Mouse (Mus musculus): ENCODE measurements around the gene Fbxw9.

Gene Fbxw9

DNA sequence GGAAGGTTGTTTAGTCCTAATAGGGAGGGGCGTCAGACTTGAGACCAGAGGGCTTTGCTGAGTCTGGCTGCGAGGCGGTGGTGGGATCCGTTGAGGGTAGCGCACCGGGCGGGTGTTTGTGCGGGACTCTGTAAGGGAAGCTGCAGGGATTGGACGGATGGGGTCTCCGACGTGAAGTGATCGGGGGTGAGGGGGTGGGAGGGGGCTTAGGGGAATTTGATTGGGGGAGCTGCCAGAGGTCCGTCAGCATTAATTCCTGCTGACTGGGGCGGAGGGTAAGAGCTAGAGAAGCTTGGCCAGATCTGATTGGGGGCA lies 22.5 kb upstream of the Fbxw9 start:
- in situ Hi-C loops (cut with MboI) = no loop called here

DNA sequence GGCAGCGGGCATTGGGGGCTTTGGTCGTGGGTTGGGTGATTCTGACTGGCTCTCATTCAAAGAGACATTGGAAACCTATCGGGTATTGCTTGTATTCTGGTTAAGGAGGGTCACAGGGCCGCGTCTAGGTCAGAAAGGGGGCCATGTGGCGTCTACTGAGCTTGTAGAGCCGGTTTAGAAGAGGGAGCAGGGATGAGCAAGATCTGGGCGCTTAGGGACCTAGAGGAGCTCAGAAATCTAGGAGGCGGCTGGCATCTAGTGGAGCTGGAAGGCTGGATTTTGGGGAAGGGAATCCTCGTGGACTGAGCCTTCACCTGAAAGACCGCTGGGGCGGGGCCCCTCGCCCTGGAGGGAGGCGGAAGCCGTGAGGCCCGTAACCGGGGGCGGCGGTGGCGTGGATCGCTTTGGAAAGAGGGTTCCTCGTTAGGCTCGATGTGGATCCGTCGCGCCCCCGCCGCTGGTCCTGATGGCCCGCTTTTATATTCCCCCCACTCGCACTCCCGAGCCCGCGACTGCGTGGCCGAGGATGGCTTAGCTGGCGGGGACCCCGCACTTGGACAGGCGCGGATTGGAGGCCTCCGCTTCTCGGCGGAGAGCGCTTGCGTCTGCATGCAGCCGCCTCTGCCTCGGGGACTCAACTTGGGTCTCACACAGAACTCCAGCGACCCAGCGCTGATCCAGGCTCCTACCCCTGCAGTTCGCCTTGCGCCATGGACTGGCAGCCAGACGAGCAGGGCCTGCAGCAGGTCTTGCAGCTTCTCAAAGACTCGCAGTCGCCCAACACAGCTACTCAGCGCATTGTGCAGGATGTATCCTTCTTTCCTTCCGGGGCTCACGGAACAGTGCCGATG lies 21.9 kb upstream of the Fbxw9 start:
- in situ Hi-C loops (cut with MboI) = no loop called here

DNA sequence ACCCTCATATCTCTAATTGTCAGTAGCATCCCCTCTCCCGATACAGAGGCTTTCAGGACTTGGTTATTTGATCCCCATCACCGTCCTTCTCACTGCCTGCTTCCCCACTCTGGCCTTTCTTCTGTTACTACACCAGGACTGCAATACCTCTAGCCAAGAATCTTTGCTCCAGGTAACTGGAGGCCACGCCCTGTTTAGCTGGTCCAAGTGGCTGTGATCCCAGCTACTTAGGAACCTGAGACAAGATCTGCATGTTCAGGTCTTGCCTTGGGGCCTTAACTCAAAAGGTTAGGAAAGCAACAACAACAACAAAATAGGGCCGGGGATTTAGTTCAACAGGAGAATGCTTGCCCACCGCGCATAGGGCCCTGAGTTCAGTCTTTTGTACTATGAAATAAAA lies 16.2 kb upstream of the Fbxw9 start:
- in situ Hi-C loops (cut with MboI) = no loop called here

DNA sequence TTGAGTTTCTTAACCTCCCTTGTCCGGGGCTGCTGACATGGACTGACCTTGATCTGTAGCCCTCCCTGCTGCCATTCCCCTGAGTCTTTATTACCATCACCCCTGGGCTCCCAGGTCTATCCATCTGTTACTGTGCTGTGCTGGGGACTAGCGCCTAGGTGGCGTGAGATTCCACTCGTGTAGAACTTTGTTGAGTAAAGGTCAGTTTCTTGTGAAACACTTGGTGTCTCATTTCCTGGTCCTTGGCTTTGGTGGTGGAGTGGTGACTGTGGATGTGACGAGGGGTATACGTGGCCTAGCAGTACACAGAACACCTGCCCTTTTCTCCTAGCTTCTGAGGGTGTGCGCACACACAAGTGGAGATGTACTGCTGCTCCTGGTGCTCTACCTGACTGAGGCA lies 2.5 kb upstream of the Fbxw9 start:
- in situ Hi-C loops (cut with MboI) = no loop called here

DNA sequence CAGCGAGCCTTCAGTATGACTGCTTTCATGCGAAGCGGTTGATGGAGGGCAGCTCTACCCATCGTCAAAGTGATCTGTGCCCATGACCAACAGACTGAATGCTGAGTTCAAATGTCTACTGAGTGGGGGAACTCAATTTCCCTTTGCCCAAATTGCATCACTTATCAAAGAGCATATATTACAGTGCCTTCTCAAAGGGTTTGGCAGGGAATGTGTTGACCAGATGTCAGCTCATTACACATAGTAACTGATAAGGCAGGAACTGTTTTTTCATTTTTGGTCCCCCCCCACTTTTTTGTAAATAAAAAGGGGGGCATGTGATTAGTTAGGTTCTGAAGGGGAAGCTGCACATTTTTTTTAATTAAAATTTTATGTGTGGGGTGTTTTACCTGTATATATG lies 2.7 kb downstream of the Fbxw9 start:
- in situ Hi-C loops (cut with MboI) = no loop called here

DNA sequence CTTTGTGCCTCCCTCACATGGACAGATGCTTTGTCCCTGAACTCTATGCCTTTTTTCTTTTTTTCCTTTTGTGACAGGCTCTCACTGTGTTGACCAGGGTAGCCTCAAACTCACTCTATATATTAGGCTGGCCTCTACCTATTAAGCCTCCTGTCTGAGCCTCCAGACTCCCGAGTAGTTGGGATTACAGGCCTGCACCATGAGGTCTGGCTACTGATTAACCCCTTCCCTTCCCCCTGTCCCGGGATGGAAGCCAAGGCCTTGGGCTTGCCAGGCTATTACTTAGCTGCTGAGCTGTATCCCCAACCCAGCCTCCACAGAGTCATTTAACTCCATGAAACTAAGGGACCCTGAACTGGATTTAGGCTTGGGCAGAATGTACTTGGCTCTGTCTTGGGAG lies 5.4 kb downstream of the Fbxw9 start:
- in situ Hi-C loops (cut with MboI) = no loop called here

DNA sequence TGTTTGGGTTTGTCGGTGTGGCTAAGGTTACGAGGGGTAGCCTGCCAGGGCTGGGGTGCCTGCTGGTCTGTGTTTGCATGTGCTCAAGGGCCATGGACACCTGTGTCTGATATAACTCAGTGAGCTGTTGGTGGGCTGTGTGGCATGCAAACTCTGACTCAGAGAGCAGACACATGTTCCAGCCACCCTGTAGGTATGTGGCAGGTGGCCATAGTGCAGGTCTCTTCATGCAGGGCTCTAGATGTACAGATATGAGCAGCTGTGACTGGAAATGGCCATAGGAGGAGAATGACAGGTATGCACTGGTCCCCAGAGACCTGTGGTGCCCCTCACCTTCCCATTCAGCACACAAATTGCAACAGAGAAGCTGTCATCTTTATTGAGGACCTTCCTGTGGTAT lies 7.3 kb downstream of the Fbxw9 start:
- in situ Hi-C loops (cut with MboI) = no loop called here

DNA sequence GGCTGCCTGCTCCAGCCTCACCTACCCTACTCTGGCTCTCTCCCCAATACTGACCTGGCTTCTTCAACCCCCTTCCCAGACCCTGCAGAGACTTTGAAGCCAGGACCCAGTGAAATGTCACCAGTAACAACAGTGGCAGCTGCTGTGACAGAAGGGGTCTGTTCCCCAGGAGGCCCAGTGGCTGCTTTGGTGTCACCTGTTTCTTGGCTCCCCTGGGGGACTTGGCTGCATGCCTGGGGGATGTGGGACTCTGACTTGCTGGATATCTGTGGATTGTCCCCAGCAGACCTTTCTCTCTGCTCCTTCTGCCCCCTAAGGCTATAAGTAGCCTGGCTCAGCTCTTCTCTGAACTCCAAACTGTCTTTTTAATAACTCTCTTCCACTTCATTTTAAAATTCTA lies 8.1 kb downstream of the Fbxw9 start, which contains the start of gene Gm5741:
Gene Gm5741, minus strand, starts transcription at position 1 of the 400 bp plus-strand sequence.
- in situ Hi-C loops (cut with MboI) = no loop called here

DNA sequence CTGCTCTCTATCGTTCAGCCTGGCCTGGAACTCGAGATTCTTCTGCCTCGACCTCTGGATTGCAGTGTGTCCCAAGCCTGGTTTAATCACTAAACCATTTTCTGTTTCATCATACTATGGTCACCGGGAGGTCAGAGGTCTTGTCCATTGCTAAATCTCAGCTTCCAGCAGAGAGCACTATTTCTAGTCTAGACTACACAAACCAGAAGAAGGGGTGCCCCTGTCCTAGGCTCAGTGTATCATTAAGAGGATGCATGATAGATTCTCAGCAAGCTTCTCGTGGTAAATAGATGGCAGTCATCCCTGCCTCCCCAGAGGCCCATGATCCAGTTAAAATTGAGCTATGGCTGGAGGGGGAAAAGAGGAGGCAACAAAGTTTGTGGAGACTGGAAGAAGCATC lies 11.2 kb downstream of the Fbxw9 start:
- in situ Hi-C loops (cut with MboI) = no loop called here

DNA sequence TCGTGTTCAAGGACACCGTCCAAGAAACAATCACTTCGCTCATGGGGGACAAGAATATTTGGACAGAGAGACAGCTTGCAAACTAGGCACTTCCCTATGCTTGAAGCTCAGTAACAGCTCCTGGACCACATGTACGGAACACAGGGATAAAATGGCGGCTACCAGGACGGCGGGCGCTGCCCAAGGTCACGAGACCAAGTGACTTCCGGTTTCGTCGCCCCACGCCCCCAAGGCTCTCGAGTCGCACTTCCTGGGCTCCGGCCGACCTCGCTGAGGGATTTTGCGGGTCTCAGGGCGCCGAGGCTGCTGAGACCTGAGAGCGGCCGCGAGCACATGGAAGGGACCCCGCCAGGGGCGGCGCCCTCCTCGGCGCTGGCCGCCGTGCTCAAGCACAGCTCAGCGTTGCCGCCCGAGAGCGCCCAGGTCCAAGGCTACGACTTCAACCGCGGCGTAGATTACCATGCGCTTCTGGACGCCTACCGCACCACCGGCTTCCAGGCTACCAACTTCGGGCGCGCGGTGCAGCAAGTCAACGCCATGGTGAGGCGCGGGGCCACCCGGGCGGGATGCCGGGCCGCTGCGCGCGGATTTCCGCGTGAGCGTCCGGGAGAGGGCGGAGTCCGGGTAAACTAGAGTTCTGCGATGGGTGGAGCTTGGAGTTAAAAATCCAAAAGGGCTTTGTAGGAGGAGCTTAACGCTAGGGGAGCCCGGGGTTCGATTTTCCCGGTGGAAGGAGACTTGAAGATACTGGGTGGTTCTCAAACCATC lies 11.8 kb downstream of the Fbxw9 start, which contains the start of gene Dhps:
Gene Dhps, plus strand, starts transcription at position 244 of the 768 bp plus-strand sequence.
- in situ Hi-C loops (cut with MboI) = no loop called here

DNA sequence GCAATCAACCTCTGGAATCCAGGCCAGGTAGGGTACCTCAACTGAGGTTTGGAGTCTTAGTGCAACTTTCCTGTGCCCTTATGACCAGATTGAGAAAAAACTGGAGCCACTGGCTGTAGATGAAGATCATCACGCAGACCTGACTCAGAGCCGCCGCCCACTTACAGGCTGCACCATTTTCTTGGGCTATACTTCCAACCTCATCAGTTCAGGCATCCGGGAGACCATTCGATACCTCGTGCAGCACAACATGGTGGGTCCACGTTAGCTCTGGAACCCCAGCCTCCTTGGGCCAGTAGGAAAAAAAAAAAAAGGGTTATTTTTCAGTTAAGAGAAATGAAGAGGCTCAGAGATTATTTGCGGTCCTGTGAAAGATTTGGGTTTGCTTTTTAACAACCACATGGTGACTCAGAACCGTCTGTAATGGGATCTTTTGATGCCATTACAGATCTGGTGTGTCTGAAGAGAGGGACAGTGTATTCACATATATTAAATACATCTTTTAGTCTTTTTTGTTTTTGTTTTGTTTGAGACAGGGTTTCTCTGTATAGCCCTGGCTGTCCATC lies 12.6 kb downstream of the Fbxw9 start:
- in situ Hi-C loops (cut with MboI) = no loop called here

DNA sequence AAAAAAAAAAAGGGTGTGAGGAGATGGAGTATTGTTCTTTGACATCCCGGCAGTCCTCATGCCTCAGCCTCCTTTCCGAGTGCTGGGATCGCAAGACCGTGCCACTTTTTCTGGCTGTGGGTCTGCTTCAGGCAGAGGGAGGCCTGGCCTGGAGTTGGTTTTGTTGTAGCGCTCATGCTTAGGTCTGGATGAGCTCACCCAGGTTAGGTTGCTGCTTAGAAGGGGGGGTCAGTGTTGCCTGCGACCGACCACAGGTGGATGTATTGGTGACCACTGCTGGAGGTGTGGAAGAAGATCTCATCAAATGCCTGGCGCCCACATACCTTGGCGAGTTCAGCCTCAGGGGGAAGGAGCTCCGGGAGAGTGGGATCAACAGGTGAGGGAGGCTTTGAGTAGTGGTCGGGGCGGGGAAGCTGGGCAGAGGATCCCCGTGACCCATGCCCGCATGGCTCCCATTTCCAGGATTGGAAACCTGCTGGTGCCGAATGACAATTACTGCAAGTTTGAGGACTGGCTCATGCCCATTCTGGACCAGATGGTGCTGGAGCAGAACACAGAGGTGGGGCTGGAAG lies 13.3 kb downstream of the Fbxw9 start:
- in situ Hi-C loops (cut with MboI) = no loop called here

DNA sequence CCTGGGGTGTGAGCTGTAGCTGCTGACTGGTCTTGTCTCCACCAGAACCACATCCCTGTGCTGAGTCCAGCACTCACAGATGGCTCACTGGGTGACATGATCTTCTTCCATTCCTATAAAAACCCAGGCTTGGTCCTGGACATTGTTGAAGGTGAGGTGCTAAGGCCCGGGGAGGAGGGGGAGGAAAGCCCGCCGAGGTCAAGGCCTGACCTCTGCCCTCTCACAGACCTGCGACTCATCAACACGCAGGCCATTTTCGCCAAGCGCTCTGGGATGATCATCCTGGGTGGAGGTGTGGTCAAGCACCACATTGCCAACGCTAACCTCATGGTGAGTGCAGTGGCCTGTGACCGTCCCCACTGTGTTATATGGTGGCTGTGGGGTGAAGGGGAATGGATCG lies 14.3 kb downstream of the Fbxw9 start:
- in situ Hi-C loops (cut with MboI) = no loop called here

DNA sequence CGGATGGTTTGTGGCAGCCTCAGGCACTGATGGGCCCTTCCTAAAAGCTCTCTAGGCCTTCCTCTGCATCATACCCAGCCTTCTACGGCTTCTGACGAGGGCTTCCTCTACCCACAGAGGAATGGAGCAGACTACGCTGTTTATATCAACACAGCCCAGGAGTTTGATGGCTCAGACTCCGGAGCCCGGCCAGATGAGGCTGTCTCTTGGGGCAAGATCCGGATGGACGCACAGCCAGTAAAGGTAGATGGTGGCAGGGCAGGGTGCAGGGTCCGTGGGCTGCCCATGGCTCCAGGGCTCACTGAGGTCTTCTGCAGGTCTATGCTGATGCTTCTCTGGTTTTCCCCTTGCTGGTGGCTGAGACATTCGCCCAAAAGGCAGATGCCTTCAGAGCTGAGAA lies 14.8 kb downstream of the Fbxw9 start:
- in situ Hi-C loops (cut with MboI) = loop anchor here (25.0 kb wide), 1 partner anchor 213 kb away; the partner anchor contains the start of genes Orc6 and Vps35

DNA sequence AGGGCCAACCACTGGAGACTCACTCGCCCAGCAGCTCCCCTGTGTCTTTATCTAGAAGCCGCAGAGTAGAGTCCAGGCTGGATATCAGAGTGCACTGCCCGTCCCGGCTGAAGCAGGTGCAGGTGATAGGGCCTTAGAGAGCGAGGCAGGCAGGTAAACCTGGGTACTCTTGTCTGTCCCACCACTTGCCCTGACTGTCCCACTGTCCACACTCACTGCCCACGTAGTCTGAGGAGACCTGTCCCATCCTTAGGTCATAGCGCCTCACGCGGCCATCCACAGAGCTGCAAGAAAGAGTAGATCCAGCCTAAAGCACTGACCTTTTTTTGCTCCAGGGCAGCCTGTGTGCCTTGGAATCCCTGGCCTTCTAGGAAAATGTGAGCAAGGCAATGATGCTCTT lies 16.1 kb downstream of the Fbxw9 start:
- in situ Hi-C loops (cut with MboI) = loop anchor here (25.0 kb wide), 1 partner anchor 211 kb away; the partner anchor contains the start of genes Orc6 and Vps35

DNA sequence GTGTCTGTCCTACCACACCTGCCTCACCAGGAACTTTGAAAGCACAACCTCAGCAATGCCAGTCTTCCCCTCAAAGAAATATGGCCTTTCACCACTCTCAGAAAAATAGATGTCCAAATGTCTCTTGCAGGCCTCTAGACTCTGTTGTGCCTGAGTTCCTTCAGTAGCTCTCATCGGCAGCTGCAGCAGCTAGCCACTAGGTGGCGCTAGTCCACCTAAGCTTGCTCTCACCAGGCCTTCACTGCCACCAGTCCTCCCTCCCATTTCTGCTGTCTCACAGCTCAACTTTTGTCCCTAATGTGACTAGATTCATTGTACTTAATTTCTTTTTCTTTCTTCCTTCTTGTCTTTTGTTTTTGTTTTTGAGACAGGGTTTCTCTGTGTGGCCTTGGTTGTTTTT lies 17.1 kb downstream of the Fbxw9 start:
- in situ Hi-C loops (cut with MboI) = loop anchor here (25.0 kb wide), 1 partner anchor 210 kb away; the partner anchor contains the start of genes Orc6 and Vps35

DNA sequence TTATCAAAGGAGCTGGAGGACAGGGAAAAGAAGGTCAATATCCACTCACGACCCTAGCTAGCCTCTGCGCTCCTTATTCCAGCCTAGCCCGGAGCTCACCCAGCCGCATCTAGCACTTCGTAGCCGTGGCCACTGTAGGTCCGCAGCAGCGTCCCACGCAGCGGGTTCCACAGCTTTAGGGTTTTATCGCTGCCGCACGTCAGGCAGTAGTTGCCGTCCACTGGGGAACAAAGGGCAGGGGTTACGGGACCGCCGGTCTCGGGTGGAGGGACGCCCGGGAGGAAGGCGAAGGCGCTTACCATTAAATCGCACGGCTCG lies 20.3 kb downstream of the Fbxw9 start:
- in situ Hi-C loops (cut with MboI) = loop anchor here (25.0 kb wide), 1 partner anchor 207 kb away; the partner anchor contains the start of genes Orc6 and Vps35

DNA sequence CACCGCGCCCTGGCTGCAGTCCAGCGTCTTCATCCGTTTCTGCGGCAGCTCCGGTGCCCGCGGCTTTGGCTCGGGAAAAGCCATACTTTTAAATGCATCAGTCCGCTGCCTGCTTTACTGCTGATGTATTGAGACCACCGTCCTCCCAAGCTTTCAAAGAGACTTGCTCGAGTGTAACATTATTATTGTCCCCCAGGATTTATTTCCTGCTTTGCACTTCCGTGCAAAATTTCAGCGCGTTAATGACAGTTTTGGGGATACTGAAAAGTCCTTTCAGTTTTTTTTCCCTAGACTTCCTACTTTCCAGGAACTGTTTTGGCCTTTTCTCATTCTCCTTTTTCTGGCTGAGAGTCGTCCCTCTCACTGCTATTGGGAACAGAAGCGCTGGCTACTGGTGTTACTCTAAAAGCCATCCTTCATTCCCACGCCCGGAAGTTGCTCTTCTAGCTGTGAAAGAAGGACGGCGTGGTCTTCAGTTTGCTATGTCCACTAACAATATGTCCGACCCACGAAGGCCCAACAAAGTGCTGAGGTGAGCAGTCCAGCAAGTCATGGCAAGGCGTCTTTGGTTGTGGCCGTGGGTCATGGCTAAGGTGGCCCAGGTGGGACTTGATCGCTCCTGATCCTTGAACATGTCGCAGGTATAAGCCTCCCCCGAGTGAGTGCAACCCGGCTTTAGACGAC lies 20.8 kb downstream of the Fbxw9 start, which contains the start of gene Wdr83os:
Gene Wdr83os, plus strand, starts transcription at position 209 of the 684 bp plus-strand sequence.
- in situ Hi-C loops (cut with MboI) = loop anchor here (25.0 kb wide), 1 partner anchor 207 kb away; the partner anchor contains the start of genes Orc6 and Vps35

DNA sequence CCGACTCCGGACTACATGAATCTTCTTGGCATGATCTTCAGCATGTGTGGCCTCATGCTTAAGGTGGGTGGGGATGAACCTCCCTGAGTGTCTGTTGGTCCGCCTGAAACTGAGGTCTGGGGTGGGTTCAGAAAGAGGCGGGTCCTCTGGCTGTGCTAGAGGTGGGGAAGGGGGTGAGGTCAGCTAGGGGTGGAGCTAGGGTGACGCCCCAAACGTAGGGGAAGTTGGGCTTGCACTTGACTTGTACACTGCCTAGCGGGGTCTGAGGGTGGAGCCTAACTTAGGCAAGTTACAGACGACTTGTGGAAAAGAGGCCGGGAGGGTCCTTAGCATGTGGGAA lies 21.3 kb downstream of the Fbxw9 start, which contains the start of gene Wdr83:
Gene Wdr83, minus strand, starts transcription at position 91 of the 340 bp plus-strand sequence.
- in situ Hi-C loops (cut with MboI) = loop anchor here (25.0 kb wide), 1 partner anchor 206 kb away; the partner anchor contains the start of genes Orc6 and Vps35

DNA sequence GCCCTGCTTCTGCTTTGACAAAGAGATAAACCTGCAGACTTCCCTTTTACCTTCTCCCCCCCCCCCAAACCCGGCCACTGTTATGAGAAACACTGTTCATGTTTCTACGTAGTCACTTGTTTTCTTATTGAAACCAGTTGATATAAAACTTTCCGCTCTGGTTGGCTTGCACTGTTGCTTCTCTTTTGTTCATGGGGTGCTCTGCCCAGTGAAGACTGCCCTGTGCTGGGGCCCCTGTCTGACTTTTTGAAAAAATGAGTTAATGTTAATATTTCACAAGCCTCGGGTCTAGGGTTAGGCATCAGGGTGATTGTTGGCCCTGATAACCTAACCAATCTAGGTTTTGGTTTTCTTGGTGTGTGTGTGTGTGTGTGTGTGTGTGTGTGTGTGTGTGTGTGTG lies 22.3 kb downstream of the Fbxw9 start:
- in situ Hi-C loops (cut with MboI) = loop anchor here (25.0 kb wide), 1 partner anchor 205 kb away; the partner anchor contains the start of genes Orc6 and Vps35

DNA sequence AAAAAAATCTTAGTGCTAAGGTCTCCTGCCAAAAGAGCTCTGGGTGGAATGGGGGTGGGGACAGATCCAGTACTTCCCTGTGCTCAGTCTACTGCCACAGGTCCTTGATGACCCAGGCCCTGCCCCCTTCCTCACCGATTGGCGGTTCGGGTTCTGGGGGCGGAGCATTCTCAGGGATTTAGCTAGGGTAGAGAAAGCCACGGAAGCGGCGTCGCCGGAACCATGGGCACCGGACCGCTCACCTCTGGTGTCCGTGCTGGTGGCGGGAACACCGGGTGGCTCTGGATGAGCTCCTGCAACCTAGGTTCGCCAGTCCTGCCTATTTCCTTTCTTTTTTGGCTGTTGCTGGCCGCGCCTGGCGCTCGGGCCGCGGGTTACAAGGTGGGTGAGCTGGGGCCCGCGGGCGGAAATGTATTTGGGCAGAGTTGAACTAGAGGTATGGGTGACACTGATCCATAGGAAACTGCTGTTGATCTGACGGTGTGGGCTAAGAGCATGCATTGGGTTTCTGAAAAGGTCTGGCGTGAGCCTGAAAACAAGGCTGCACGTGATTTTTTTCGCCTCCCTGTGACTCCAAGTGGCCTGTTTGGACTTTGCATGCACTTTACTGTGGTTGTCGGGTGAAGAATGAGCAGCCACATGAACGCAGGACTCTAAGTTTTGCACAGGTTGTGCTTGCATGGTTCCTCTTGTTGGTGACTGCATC lies 23.4 kb downstream of the Fbxw9 start, which contains the start of gene Man2b1:
Gene Man2b1, plus strand, starts transcription at position 163 of the 706 bp plus-strand sequence.
- in situ Hi-C loops (cut with MboI) = loop anchor here (25.0 kb wide), 1 partner anchor 204 kb away; the partner anchor contains the start of genes Orc6 and Vps35
